Mouse (Mus musculus) Patski (cell line): Measurements from ENCODE around the gene Adamtsl1. TPM values are rescaled to one million over a fixed set of nuclear protein-coding genes. Genes with fewer than 3 reads are reported as not detected.

Experiments
- ATAC-seq: fragments of 100-300 bp; one replicate; pipeline ENCODE4 v1.8.0; 2021
- CTCF ChIA-PET: fragments of 350-600 bp; sonication (Branson Sonifier 250); formaldehyde crosslinking; loops from one replicate; lab custom pipeline; 2022; ENCODE audit warnings: inconsistent platforms; lab: Charles Lee
- POLR2A ChIA-PET: fragments of 350-600 bp; sonication (Branson Sonifier 250); formaldehyde crosslinking; loops from one replicate; lab custom pipeline; 2022; ENCODE audit warnings: antibody characterized with exemption, inconsistent platforms; lab: Charles Lee
- DNase-seq: peaks from one replicate; pipeline ENCODE4 v3.0.0-alpha.2; 2011; ENCODE audit warnings: low read depth, low spot score
- H3K27me3 ChIP-seq: fragments of 371-371 bp; one replicate; pipeline ENCODE4 v1.5.1; 2021
- CTCF ChIP-seq: fragments of 100-300 bp; IDR thresholded peaks from one replicate; pipeline ENCODE4 v1.5.1; 2021
- in situ Hi-C: fragments of 300-500 bp; cut with MboI; formaldehyde crosslinking; loops from 3 replicates; pipeline ENCODE4 v1.11.1; 2018; ENCODE audit warnings: low pct_unique_long_range_greater_than_20kb, mixed read lengths
- polyA plus RNA-seq: library from polyadenylated mRNA; unstranded; gene quantifications from one replicate; pipeline ENCODE4 v1.2.3, GENCODE M21; 2021

Gene Adamtsl1
- polyA plus RNA-seq, 1 experiment from 2014 or later = not detected

DNA sequence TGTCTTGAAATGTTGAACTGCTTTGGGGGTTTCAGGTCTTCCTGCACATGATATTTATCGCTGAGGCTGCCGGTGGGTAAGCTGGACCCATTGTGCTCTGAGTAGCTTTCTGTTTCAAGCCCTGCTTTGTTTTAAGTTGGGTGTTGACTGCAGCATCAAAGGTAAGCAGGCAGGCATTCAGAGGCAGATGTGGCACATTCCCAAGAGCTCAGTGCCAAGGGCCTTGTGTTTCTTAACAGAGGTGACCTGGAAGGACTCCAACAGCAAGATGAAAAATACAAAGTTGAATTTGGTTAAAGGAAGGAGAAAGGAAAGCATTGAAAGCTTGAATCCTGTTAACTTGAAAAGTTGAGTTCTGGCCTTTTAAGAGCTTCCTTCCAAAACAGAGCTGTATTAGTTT, 402.1 kb downstream of the Adamtsl1 start:
- H3K27me3 ChIP-seq = no peaks in the 10 kb centered on the region
- ChIA-PET CTCF (no interaction called here), POLR2A (no interaction called here)
- in situ Hi-C loops = no loop called here
- ATAC-seq (no peak), DNase-seq (no peak)
- TF ChIP-seq CTCF = no peak

DNA sequence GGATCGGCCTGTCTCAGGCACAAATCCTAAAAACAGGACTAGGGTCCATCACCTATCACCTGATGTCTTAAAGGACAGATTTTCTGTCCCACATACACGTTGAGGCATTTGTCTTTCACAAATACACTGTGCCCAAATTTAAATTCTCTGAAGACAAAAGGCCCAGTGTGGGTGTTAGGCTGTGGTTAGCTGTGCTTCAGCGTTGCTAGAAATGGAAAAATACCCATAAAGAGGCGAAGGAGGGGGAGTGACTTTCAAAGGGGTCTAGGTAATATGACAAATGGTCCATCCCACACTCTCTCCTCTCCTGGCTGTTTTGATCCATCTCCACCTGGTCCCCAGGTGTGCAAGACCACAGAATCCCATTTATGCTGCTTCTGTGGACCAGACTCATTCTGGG, 404.4 kb downstream of the Adamtsl1 start:
- in situ Hi-C loops = no loop called here
- POLR2A ChIA-PET = no interaction called here
- DNase-seq (no peak), ATAC-seq (no peak)
- CTCF ChIA-PET = no interaction called here
- TF ChIP-seq CTCF = no peak
- H3K27me3 ChIP-seq = no peaks in the 10 kb centered on the region

DNA sequence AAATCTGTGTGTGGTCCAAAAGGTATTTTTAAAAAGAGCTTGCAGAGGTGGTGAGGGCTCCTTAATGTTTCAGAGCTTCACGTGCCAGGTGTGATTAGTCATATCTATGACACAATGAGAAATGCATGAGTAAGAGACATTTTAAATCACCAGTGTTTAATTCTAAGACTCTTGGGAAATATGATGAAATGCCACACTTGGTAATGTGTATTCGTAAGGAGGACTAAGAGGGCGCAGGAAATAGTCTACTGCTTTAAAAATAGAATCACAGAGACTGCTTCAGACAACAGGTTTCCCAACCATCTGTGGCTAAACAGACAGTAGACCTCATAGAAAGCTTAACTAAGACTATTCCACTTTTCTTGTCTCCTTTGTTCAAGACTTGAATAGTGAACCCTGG, 406.5 kb downstream of the Adamtsl1 start:
- ATAC-seq = no peak
- CTCF ChIA-PET = no interaction called here
- TF ChIP-seq CTCF = no peak
- POLR2A ChIA-PET = no interaction called here
- no peaks in the 10 kb centered on the region for H3K27me3 ChIP-seq
- no peak for DNase-seq
- in situ Hi-C loops = no loop called here

DNA sequence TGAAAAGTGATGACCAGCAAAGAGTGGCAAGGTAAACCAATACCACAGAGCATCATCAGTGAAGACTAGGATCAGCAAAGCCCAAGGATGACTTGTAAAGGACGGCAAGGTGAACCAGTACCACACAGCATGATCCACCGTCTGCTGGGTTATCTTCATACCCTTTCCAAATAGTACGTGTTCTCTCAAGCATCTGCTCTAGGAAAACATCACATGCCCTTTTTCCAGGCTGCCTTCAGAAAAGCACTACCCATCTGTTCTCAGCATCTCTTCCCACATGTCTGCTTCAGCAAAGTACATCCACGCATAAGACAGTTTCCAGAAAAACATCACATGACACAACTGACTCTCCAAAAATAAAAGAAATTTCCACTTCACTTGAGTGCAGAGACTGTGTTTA, 408.8 kb downstream of the Adamtsl1 start:
- DNase-seq = no peak
- no peaks in the 10 kb centered on the region for H3K27me3 ChIP-seq
- ChIA-PET POLR2A (no interaction called here), CTCF (no interaction called here)
- ATAC-seq = no peak
- TF ChIP-seq CTCF = no peak
- in situ Hi-C loops = no loop called here

DNA sequence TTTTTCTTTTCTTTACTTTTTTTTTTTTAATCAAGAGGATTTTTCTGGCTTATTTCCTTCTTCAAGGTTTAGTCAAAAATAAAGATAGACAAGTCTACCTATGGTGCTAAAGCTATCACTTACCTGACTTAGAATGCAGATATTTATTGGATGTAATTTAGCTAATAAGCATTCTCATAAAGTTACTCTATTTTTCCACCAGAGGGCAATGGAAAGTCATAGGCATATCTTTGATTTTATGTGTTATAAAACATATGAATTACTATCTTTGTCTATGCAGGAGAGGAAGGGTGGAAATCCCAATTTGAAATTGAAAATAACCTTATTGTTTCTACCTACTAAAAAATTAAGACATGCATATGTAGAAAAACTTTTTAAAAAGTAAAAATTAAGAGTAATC, 418.2 kb downstream of the Adamtsl1 start:
- ATAC-seq (no peak), DNase-seq (no peak)
- TF ChIP-seq CTCF = no peak
- POLR2A ChIA-PET = no interaction called here
- CTCF ChIA-PET = no interaction called here
- in situ Hi-C loops = no loop called here
- H3K27me3 ChIP-seq = no peaks in the 10 kb centered on the region

DNA sequence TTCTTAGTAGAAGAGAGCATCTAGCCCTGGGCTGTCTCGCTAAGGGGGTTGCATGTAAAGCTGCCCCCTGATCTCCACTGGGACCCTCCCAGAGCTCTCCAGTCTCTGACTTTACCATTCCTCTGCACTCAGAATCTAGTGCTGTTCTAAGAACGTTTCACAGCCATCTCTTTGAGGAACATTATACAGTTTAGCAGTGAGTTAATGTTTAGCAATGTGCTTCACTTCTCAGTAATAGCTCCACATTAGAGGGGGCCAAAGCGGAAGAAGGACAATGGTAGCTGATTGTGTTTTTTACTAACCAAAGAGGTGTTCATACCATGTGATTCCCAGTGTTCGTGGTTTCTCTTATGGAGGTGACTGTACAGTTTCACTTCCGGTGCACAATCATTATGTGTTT, 425.5 kb downstream of the Adamtsl1 start:
- ChIA-PET CTCF (no interaction called here), POLR2A (no interaction called here)
- in situ Hi-C loops = no loop called here
- no peak for ATAC-seq
- no peak for DNase-seq
- no peaks in the 10 kb centered on the region for H3K27me3 ChIP-seq
- no peak for TF ChIP-seq CTCF

DNA sequence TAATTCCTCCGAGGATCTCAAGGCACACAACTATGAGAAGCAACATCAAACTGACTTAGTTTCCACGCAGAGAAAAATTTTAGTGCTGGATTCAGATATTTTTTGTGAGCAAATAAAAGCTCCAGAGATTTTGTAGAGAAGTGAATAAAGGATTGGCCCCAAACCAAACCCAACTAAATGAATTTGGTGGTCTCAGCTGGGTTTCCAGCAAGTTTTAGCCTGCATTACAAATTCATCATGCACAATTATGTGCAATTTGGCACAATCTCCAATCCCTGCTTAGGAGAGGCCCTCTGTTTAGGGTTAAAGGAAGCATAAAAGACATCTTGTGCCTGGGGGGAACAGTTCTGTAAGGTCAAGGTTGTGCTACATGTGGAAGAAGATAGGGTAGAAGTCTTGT, 427.9 kb downstream of the Adamtsl1 start:
- DNase-seq (no peak), ATAC-seq (no peak)
- POLR2A ChIA-PET = no interaction called here
- in situ Hi-C loops = no loop called here
- no peaks in the 10 kb centered on the region for H3K27me3 ChIP-seq
- TF ChIP-seq CTCF = no peak
- CTCF ChIA-PET = no interaction called here

DNA sequence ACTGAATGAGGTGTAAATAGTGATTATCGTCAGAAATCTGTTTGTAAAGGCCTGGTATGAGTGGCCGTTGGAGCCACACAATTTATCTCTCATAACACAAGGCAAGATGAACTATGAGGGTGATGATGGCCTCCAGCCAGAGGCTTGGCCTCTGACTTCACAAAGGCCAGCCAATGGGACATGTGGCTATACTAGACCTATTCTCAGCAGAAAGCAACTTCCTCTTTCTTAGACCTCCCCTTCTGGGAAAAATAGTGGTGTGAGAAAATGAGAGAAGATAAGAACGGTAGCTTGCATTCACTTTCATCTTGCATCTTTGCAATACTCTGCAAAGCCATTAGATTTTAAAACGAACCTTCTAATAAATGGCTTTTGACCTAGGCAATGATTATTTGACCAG, 439.6 kb downstream of the Adamtsl1 start:
- TF ChIP-seq CTCF = no peak
- no peak for ATAC-seq
- no peak for DNase-seq
- CTCF ChIA-PET = no interaction called here
- in situ Hi-C loops = no loop called here
- peaks cover 4% of the 10 kb centered on the region for H3K27me3 ChIP-seq
- POLR2A ChIA-PET = no interaction called here

DNA sequence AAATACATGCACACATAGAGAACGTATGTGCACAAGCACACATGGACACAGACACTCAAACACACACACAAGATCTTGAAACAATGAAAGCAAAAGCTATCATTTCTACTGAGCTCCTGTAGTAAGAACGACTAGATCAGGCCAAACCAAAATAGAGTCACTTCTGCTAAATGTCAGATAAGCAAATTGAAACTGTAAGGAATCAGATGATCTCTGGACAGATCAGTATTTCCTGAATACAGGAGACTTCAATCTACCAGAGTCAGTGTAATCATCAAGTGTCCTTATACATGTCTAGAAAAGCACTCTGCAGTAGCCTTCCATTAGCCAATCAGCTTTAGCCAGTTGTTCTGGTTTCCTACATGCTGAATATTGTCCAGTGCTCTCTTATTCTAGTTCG, 441.4 kb downstream of the Adamtsl1 start:
- ChIA-PET POLR2A (no interaction called here), CTCF (no interaction called here)
- DNase-seq (no peak), ATAC-seq (no peak)
- peaks cover 4% of the 10 kb centered on the region for H3K27me3 ChIP-seq
- TF ChIP-seq CTCF = no peak
- in situ Hi-C loops = no loop called here

DNA sequence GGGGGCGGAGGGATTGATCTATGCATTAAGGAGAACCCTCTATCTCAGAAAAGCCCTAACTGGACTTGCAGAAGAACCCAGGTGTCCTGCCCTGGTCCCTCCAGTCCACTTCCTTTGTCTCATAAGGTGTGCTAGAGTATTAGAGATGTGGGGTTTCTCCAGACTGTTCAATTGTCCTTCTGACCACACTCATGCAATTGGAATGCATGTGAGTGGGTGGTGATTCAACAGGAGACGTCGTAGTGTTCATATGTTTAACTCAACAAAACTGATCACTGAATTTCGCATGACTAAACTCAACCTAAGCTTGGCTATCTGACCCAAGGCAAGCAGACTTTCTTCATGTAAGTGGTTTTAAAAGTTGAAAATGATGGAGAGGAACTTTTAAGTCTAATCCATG, 443.3 kb downstream of the Adamtsl1 start:
- CTCF ChIA-PET = no interaction called here

DNA sequence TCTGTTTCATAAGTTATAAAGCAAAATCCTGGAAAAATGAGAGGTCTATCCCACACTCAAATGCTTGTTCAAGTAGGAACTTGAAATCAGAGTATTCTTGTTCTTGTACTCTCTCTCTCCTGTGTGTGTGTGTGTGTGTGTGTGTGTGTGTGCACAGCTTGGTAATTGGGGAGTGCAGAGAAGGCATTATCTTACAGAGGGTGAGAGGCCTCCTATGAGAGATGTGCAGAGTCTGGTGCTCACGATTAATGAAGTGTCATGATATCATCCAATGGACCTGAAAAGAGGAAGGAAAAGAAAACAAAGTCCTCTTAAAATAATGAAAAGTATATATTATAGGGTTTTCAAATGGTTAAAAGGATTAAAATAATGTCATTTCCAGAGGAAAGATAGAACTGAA, 443.9 kb downstream of the Adamtsl1 start:
- TF ChIP-seq CTCF = no peak
- in situ Hi-C loops = no loop called here
- H3K27me3 ChIP-seq = peaks cover 4% of the 10 kb centered on the region
- ChIA-PET POLR2A (no interaction called here), CTCF (no interaction called here)
- ATAC-seq (no peak), DNase-seq (no peak)

More for the DNA sequence above, 443.3 kb downstream of the Adamtsl1 start:
- DNase-seq (no peak), ATAC-seq (no peak)
- TF ChIP-seq CTCF = no peak
- peaks cover 4% of the 10 kb centered on the region for H3K27me3 ChIP-seq
- POLR2A ChIA-PET = no interaction called here
- in situ Hi-C loops = no loop called here

DNA sequence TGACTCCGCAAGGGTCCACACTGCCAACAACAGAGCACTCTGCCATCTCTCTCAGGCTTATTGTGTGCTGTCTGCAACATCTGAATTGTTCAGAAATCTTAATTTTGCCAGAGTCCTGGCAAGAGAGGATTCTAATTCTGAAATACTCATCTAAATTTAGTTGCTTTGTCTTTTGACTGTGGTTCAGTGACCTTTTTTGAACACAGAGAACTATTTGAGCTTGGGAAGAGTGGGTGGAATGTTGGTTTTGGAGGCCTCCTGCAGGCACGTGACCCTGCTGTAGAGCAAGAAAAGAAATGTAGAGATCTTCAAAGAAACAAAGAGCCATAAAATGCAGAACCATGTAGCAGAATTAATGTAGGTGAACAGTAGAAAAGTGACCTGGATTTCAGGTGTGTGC, 445.0 kb downstream of the Adamtsl1 start:
- DNase-seq (no peak), ATAC-seq (no peak)
- in situ Hi-C loops = no loop called here
- H3K27me3 ChIP-seq = peaks cover 4% of the 10 kb centered on the region
- ChIA-PET POLR2A (no interaction called here), CTCF (no interaction called here)
- no peak for TF ChIP-seq CTCF
